Mouse (Mus musculus) G1E (cell line): ENCODE data around the gene Krr1.
"Not testable (repeated sequence)": the region's sequence is repeated elsewhere in the genome, so short reads cannot be mapped to it uniquely, and the experiment has no call there.

ENCODE experiments used
- CTCF ChIP-seq: IDR thresholded peaks from 2 replicates; pipeline ENCODE4 v1.5.1; 2012; ENCODE audit warnings: low read depth, low read length, inconsistent platforms, mixed read lengths
- GATA1 ChIP-seq: IDR thresholded peaks from 2 replicates; pipeline ENCODE4 v1.6.1; 2012; ENCODE audit warnings: borderline replicate concordance, low read length, inconsistent platforms, mixed read lengths

- not testable (repeated sequence) for TF ChIP-seq CTCF, GATA1
Measured at GRCm38 (mm10) chr10:112028689-112029088, 56.2 kb downstream of the Krr1 start.
